Mouse (Mus musculus): Measurements from ENCODE around the gene Rapgef5.
"Not testable (repeated sequence)": the region's sequence is repeated elsewhere in the genome, so short reads cannot be mapped to it uniquely, and the experiment has no call there.

The Rapgef5 gene

DNA sequence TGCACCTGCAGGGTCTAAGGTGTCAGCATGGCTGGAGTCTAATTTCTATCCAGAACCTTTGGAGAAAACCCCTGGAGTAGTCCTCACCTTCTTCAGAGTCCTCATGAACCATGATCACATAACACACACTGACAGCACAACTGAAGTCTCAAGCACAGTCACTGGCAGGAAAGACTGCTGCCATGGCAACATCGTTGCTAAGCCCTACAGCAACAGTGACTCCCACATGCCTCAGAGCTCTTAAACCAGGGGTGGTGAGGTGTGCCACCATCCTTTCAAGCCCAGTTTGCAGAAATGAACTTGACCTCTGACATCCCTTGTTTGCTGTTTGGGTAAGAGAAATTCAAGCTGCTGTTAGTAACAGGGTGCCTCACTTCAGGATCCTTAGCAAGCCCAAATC lies 245.4 kb downstream of the Rapgef5 start:
- in situ Hi-C loops (cut with MboI, MseI): loop anchor here (5.0 kb wide), 1 partner anchor 179 kb away; no protein-coding TSS in a partner anchor

DNA sequence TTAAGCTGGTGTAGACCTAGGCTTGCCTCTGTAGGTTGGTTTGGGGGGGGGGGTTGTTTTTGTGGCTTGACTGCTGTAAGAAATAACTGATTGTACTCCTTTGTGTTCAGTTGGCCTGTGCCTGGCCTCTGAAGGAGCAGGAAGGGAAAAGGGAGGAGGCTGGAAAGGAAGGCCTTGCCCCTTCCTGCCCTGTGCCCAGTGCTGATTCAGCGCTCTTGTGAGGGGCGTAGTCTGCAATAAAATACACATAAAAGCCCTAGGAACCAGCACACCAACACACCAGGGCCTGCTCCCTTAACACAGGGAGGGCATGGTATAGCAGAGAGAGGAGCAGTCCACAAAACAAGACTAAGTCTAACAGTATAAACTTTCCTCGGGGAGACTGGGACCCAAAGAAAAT lies 247.0 kb downstream of the Rapgef5 start:
- in situ Hi-C loops (cut with MboI, MseI): loop anchor here (5.0 kb wide), 1 partner anchor 181 kb away; no protein-coding TSS in a partner anchor

DNA sequence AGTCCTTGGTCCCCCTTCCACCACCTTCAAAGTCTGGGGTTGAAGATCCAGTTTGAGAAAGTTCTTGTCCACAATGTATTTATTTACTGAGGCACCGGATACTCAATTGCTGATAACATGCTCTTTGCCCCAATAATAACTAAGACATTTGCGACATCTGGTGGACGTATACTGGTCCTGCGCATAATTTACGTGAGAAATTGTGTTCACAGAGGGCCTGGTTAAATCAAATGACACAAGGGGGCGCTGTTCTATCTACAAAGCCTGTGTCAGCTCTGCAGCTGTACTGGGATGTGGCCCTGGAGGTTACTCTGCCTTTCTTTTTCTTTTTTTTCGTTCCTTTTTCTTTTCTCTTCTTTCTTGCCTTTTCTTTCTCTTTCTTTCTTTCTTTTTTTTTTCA lies 248.6 kb downstream of the Rapgef5 start:
- in situ Hi-C loops (cut with MboI, MseI): loop anchor here (5.0 kb wide), 1 partner anchor 183 kb away; no protein-coding TSS in a partner anchor

DNA sequence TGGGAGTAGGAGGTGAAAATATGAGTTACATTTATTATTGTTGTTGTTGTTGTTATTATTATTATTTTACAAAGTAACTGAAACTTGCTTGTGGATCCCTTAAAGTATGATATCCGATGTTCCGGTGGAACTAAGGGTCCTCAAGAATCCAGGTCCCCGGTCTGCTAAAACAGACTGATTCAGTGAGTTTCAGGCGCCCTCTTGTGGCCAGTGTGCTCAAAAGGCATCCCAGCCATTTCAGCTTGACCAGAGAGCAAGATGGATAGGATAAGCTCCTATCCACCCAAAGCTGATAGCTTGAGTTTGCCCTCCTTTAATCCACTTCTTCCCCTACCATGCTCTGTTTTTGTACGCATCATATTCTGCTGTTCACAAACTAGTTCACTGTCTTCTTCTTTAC lies 252.8 kb downstream of the Rapgef5 start:
- in situ Hi-C loops (cut with MboI, MseI): no loop called here

DNA sequence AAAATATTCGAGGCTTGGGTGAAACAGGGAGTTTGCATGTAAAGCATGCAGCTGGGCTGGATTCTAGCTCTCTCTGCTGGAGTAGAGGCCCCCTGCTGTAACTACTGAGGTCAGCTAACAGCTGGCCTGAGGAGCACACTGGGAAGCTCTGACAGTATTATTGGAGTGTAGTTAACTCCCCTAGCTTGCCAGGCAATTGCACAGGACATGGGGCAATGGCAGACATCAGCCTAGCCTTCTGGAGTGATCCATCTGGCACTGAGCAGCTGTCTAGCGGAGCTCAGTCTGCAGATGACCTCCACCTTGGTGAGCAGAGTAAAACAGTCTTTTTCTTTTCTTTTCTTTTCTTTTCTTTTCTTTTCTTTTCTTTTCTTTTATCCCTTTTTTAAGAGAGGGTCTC lies 253.9 kb downstream of the Rapgef5 start:
- in situ Hi-C loops (cut with MboI, MseI): loop anchor here (5.0 kb wide), 1 partner anchor 383 kb away; no protein-coding TSS in a partner anchor

DNA sequence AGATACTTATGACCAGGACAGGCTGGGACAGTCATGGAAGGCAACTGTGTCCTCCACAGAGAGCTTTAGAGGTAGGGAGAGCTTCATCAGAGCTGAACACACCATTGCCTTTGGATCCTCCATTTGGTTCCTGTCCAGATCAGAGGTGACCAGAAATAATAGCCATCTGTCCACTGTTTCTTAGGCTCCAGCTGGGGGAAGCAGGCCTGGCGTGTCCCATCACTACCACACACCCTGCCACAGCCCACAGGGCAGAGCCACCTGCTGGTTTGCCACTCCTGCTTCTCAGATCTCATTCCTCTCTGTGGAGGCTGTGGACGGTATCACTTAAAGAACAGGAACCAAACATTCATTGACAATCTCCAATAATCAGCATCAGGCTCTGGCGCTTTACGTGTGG lies 254.9 kb downstream of the Rapgef5 start:
- in situ Hi-C loops (cut with MboI, MseI): loop anchor here (5.0 kb wide), 1 partner anchor 384 kb away; no protein-coding TSS in a partner anchor

DNA sequence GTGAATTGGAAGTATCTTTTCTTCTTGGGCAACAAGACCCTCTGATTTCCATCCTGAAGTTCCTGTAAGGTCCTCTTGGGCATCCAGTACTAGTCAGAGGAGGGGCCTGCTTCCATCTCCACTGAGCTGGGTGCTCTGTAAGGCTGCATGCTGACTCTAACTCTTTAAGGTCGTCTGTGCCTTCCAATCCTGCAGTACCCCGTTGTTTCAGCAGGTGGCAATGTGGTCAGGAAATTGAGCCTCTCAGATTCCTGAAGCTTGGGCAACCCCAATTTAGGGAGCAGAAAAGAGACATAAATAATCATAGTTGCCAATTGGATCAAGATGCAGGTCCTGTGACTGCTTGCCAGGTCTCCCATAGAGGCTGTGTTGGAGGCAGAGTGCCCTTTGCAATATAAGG lies 256.4 kb downstream of the Rapgef5 start:
- in situ Hi-C loops (cut with MboI, MseI): loop anchor here (5.0 kb wide), 1 partner anchor 385 kb away; no protein-coding TSS in a partner anchor

DNA sequence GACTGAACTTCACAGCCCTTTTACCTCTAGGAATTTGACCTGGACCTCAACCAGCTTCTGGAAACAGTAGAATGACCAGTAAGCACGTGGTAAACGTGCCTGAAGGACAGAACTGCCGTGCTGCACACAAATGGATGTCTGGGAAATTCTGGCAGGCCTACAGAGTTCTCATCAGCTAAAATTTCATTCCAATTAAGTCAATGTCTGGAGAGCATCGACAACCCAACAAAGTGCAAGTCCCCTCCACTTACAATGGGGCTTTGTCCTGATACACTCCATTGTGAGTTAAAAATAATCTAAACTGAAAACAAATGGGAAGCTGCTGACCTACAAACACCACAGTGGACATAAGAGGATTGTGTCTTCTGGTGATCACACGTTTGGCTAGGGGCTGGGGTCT lies 260.6 kb downstream of the Rapgef5 start:
- in situ Hi-C loops (cut with MboI, MseI): no loop called here

DNA sequence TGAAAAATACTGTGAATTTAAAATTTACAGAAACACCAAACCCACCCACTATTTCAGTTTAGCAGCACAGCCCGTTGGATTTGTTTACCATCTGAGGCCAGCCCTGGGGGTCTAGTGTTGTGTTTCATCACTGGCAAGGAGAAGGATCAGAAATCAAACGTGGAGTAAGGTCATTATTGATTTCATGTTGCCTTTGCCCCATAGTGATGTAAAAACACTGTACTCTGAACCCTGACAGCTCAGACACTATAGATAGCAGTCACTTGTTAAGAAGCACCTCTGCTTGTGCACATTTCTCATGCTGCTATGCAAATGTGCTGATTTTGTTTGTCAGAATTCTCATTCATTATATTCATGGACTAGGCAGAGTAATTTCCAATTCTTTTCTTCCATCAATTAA lies 265.1 kb downstream of the Rapgef5 start:
- in situ Hi-C loops (cut with MboI, MseI): no loop called here

DNA sequence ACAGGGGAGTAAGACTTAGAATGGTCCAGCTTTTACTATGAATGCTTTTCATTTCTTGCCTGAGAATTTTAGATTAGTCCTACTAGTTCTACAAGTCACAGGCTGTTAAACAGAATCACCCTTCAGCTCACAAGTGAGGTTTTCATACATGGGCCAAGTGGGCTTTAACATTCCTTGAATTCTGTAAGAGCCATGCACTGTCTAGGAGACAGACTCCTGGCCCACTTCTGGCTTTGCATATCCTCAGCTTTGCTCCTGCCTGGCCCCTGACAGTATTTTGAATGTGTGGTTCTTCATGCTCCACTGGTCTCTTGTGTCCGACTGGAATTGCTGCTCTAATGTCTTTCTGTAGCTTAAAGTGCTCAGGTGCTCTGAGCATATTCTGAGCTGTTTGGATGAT lies 267.1 kb downstream of the Rapgef5 start:
- in situ Hi-C loops (cut with MboI, MseI): no loop called here

DNA sequence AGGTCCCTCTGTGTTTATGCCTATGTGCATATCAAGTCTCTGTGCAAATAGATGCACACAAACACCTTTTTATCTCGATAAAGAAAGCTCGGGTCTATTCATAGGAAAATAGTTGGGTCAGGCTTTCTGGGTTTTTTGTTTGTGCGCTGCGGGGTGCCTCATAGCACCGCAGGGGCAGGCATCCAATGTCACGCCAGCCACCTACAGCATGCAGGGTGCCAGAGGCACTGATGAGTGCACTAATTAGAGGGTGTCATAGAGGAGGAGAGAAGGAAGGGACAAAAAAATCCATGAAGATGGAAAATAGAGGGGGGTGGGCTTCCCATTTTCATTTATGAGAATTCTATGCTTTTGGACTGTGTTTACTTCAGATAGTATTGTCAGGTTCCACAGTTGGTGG lies 270.3 kb downstream of the Rapgef5 start:
- in situ Hi-C loops (cut with MboI, MseI): no loop called here

DNA sequence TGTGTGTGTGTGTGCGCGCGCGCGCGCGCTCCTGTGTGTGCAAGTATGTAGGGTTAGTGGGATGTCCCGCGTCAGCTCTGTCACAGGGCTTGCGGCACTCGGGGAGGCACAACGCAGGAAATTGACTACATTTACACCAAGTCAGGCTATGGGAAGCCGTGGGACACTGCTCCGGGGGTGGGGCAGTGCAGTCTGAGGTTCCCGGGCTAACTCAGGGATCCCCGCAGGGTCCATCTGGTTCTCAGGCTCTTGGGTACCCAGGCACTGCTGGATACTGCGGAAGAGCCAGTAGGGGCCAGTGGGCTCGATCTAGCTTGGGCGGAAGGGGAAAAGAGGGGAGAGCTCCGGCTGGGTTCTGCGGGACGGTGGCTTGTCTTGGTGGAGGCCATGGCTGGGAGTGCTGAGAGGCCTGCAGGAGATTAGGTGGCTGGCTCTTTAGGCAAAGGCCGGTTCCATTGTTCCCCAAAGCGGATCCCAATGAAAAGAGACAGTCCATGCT lies 272.3 kb downstream of the Rapgef5 start:
- in situ Hi-C loops (cut with MboI, MseI): no loop called here

DNA sequence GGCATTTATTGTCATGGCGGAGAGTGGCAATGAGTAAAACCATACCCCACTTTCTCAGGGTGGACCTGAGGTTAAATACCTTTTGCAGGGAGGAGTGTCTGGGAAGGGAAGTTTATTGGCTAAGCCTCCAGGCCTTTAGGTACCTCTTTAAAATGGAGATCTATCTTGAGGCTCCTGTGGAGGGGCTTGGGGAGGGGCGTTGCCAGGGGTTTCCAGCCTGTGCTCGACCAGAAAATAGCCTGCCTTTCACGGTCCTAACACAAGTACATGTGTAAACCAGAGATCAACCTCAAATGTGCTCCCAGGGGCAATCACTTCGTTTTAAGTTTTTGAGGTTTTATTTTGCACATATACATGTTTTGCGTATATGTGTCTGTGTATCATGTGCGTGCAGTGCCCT lies 272.7 kb downstream of the Rapgef5 start:
- in situ Hi-C loops (cut with MboI, MseI): no loop called here

DNA sequence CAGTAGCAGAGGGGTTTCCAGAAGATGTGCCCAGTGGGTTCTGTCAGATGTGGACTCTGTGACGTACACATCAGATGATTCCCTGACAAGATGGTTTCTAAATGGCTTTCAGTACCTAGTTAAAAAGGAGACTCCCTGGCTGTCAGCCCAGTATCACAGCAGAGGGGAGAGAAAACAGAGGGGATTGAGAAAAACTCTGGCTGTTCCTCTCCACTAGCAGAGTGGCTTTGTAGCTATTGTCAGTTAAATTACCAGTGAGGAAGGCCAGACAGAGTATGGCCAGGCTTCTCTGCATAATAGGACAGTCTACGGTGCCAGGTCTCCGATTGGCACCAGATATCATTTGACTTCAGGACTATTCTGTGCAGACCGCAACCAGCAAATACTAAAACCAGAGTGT lies 279.0 kb downstream of the Rapgef5 start:
- in situ Hi-C loops (cut with MboI, MseI): no loop called here

DNA sequence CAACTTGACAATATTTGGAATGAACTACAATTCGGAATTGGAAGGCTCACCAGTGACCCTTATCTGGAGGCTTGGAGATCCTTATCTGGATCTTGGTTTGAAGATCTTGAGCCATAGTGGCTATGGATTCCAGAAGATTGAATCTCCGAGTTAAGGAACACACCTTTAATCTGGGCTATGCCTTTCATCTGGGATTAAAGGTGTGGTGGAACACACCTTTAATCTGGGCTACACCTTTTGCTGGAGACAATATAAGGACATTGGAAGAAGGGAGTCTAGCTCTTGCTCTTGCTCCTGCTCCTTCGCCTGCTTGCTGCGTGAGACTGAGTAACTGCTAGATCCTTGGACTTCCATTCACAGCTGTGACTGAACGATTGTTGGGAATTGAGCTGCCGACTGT lies 287.7 kb downstream of the Rapgef5 start, which contains the start of gene Cdca7l:
Gene Cdca7l, plus strand, starts transcription at position 301 of the 400 bp plus-strand sequence.
- in situ Hi-C loops (cut with MboI, MseI): not testable (repeated sequence)

DNA sequence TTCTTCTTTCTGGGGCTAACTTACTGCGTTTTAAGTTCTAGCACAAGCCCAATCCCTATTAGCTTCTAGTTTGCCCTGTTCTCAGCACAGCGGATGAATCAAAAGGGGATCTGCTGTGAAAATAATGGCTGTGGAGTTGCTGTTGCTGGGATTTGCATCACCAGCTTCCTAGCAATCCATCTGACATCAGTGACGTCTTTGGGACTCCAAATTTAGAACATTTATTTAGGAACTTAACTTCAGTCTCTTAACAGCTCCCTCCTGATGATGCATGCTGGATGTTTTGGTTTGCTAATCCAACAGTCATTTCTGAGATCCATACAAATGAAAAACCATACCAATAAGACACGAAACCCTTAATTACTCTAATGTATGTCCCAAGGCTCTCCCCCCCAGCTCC lies 289.3 kb downstream of the Rapgef5 start:
- in situ Hi-C loops (cut with MboI, MseI): no loop called here

DNA sequence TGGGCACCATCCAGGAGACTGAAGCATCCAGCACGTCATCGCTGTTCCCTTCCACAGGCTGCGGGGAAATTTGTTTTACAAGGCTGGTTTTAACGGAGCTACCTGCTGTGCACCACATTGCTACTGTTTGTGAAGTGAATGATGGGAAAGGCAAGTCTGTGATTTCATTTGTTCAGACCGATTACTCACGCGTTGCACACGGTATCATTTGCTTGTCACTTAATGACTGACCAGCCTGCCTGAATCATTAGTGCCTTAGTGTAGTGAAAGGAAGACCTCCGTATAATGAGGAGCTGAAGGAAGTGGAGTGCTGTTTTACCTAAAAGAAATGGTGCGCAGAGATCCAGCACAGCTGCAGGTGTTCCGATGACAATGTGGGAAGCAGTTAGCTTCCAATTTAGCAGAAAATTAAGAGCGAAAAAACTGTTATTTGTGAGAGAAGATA lies 289.8 kb downstream of the Rapgef5 start:
- in situ Hi-C loops (cut with MboI, MseI): no loop called here

DNA sequence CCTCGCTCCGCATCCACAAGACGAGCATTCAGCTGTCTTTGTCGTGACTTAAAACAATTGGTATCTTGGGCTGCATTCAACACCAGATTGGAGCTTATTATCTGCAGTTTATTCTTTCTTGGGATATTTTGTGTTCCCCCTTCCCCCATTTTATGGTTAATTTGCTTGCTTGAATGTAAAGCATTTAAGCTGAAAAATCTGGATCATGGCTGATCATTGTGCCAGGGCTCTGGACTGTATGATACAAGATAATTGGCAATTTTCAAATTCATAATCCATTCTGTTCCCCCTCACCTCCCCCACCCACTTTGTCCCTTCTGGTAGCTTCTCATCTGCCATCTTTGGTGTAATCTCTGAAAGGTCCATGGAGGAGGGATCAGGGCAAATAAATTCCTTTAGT lies 290.2 kb downstream of the Rapgef5 start:
- in situ Hi-C loops (cut with MboI, MseI): no loop called here

DNA sequence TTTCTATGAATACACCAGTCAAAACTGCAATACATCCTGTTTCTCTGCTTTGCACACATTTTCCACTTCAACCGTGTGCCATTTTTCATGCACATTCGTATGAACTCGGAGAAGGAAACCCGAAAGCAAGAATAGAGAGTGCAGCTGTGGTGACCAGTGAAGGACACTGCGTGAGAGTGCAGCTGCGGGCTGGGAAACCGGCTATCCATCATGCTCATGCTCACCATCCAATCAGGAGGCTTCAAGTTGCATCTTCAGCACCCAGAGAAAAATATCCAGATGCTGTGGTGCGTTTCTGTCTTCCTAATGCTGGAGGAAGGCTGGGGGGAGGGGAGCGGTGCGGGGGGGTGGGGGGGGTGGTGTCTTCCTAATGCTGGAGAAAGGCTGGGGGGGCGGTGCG lies 291.4 kb downstream of the Rapgef5 start:
- in situ Hi-C loops (cut with MboI, MseI): no loop called here

DNA sequence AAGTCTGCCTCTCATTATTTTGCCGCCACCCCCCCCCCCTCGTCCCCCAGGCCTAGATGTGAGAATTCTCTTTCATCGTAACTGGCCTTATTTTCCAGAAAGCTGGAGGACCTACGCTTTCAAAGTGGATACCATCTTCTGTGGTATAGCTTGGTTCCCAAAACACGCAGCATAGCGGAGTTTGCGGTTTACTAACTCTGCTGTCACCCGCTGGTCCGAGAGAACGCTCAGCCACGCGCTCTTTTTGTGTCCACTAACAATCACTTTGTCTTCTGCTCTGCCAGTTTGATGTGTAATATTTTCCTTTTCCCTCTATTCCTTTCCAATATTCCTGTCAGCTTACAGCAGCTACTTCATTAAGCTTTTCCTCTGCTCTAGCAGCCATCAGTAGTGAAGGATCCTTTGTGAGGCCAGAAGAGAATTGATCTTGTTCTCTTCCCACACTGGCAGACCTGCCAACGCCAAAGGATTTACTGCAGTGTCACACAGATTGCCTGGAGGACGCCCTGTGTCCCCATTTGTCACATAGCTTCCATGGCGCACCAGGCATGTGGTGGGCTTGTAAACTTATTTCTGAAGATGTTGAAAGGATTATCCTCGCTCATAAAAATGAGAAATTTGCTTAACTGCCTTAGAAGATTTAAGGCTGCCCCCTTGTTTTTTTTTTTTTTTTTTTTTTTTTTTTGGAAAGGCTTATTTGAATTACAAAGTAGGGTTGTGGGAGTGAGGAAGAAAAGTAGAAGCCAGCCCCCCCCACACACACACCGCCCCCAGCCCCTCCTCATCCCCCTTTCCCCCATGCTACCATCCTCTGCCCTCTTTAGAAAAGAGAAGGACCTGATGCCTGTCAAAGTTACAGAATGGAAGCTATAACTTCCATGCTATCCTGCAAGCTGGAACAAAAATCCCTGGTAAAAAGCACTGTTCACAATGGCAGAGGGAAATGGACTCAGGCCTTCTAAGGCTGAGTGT lies 292.4 kb downstream of the Rapgef5 start:
- in situ Hi-C loops (cut with MboI, MseI): no loop called here
